Mouse (Mus musculus): Measurements from ENCODE around the gene Gpnmb. TPM values are rescaled to one million over a fixed set of nuclear protein-coding genes. Genes with fewer than 3 reads are reported as not detected.

Gpnmb gene
- polyA plus RNA-seq, 1 experiment from 2014 or later = 0.28 TPM

- Histone ChIP-seq H3K36me3 (ENCODE audit: control insufficient read depth, insufficient read depth, low read length) (peaks cover 24% of the 10 kb centered on the region), H3K27me3 (ENCODE audit: control insufficient read depth, insufficient read depth, low read length) (no peaks in the 10 kb centered on the region), H3K4me2 (replicated peaks; ENCODE audit: low read depth, low read length) (no peak overlapping the region), H3K27ac (ENCODE audit: low read depth, low read length) (no peak overlapping the region), H3K9ac (ENCODE audit: low read depth, low read length) (no peak overlapping the region), H3K9me3 (ENCODE audit: control insufficient read depth, low read length) (no peaks in the 10 kb centered on the region), H3K4me3 (ENCODE audit: low read length) (no peak overlapping the region), H3K4me1 (ENCODE audit: control insufficient read depth, insufficient read depth, low read length) (no peaks in the 10 kb centered on the region)
- no peak for ATAC-seq (ENCODE audit: low FRiP score, low TSS enrichment)
- 95% methylated on average over 8 of the region's 8 CpGs for WGBS
These were observed 79.9 kb downstream of the Gpnmb start for GRCm38 (mm10) chr6:49116241-49116640.

- no peak overlapping the region for H3K4me3 ChIP-seq (ENCODE audit: low read length)
- H3K36me3 ChIP-seq (ENCODE audit: control insufficient read depth, insufficient read depth, low read length) = peaks cover 24% of the 10 kb centered on the region
- no peak overlapping the region for H3K9ac ChIP-seq (ENCODE audit: low read depth, low read length)
- no peaks in the 10 kb centered on the region for H3K27me3 ChIP-seq (ENCODE audit: control insufficient read depth, insufficient read depth, low read length)
- WGBS = 78% methylated on average over 8 of the region's 8 CpGs
- ATAC-seq (ENCODE audit: low FRiP score, low TSS enrichment) = no peak
- no peak overlapping the region for H3K27ac ChIP-seq (ENCODE audit: low read depth, low read length)
- no peaks in the 10 kb centered on the region for H3K9me3 ChIP-seq (ENCODE audit: control insufficient read depth, low read length)
- no peaks in the 10 kb centered on the region for H3K4me1 ChIP-seq (ENCODE audit: control insufficient read depth, insufficient read depth, low read length)
- no peak overlapping the region for H3K4me2 ChIP-seq (replicated peaks; ENCODE audit: low read depth, low read length)
These were observed 82.1 kb downstream of the Gpnmb start for GRCm38 (mm10) chr6:49118446-49118845.

GRCm38 (mm10) chr6:49119462-49120135 lies 83.3 kb downstream of the Gpnmb start:
- ATAC-seq (ENCODE audit: low FRiP score, low TSS enrichment) = no peak
- H3K27me3 ChIP-seq (ENCODE audit: control insufficient read depth, insufficient read depth, low read length) = no peaks in the 10 kb centered on the region
- no peak overlapping the region for H3K4me2 ChIP-seq (replicated peaks; ENCODE audit: low read depth, low read length)
- no peak overlapping the region for H3K4me3 ChIP-seq (ENCODE audit: low read length)
- peaks cover 21% of the 10 kb centered on the region for H3K36me3 ChIP-seq (ENCODE audit: control insufficient read depth, insufficient read depth, low read length)
- WGBS = 68% methylated on average over 1 of the region's 1 CpGs
- H3K4me1 ChIP-seq (ENCODE audit: control insufficient read depth, insufficient read depth, low read length) = no peaks in the 10 kb centered on the region
- H3K9me3 ChIP-seq (ENCODE audit: control insufficient read depth, low read length) = no peaks in the 10 kb centered on the region
- no peak overlapping the region for H3K27ac ChIP-seq (ENCODE audit: low read depth, low read length)
- no peak overlapping the region for H3K9ac ChIP-seq (ENCODE audit: low read depth, low read length)

GRCm38 (mm10) chr6:49120370-49120769 lies 84.0 kb downstream of the Gpnmb start:
- Histone ChIP-seq H3K27me3 (ENCODE audit: control insufficient read depth, insufficient read depth, low read length) (no peaks in the 10 kb centered on the region), H3K27ac (ENCODE audit: low read depth, low read length) (no peak overlapping the region), H3K4me3 (ENCODE audit: low read length) (no peak overlapping the region), H3K9ac (ENCODE audit: low read depth, low read length) (no peak overlapping the region), H3K4me2 (replicated peaks; ENCODE audit: low read depth, low read length) (no peak overlapping the region), H3K9me3 (ENCODE audit: control insufficient read depth, low read length) (no peaks in the 10 kb centered on the region), H3K36me3 (ENCODE audit: control insufficient read depth, insufficient read depth, low read length) (peaks cover 17% of the 10 kb centered on the region), H3K4me1 (ENCODE audit: control insufficient read depth, insufficient read depth, low read length) (no peaks in the 10 kb centered on the region)
- ATAC-seq (ENCODE audit: low FRiP score, low TSS enrichment) = no peak
- WGBS = 91% methylated on average over 3 of the region's 3 CpGs

Other genes with a start within 250 kb of the Gpnmb start
- gene Tmem176a, start 195.6 kb upstream of the Gpnmb start, polyA plus RNA-seq (2014; fragmentation: Nextera tagmentation; extraction: Ambion mirVana) = 123 and 135 TPM in 2 replicates
- 308 and 313 TPM in 2 replicates for gene Tmem176b, start 195.1 kb upstream of the Gpnmb start, polyA plus RNA-seq (2014; fragmentation: Nextera tagmentation; extraction: Ambion mirVana)
- gene Aoc1, start 163.7 kb upstream of the Gpnmb start, polyA plus RNA-seq (2014; fragmentation: Nextera tagmentation; extraction: Ambion mirVana) = 0.99 and 1.4 TPM in 2 replicates
- gene 1600015I10Rik, start 106.7 kb upstream of the Gpnmb start, polyA plus RNA-seq (2014; fragmentation: Nextera tagmentation; extraction: Ambion mirVana) = not detected in 2 replicates
- gene Doxl2, start 61.6 kb upstream of the Gpnmb start, polyA plus RNA-seq (2014; fragmentation: Nextera tagmentation; extraction: Ambion mirVana) = not detected in 2 replicates
- gene Svs1, start 49.7 kb upstream of the Gpnmb start, polyA plus RNA-seq (2014; fragmentation: Nextera tagmentation; extraction: Ambion mirVana) = not detected in 2 replicates
- gene Malsu1, start 37.2 kb downstream of the Gpnmb start, polyA plus RNA-seq (2014; fragmentation: Nextera tagmentation; extraction: Ambion mirVana) = 75.1 and 84.5 TPM in 2 replicates
- gene Igf2bp3, start 178.4 kb downstream of the Gpnmb start, polyA plus RNA-seq (2014; fragmentation: Nextera tagmentation; extraction: Ambion mirVana) = 56.0 and 73.4 TPM in 2 replicates
- gene Tra2a, start 227.5 kb downstream of the Gpnmb start, polyA plus RNA-seq (2014; fragmentation: Nextera tagmentation; extraction: Ambion mirVana) = 60.1 and 136 TPM in 2 replicates